Mouse (Mus musculus) testis, postnatal 10 days (tissue): Measurements from ENCODE around the gene Pfas.
"Not testable (repeated sequence)": the region's sequence is repeated elsewhere in the genome, so short reads cannot be mapped to it uniquely, and the experiment has no call there.

Experiments used
- DNase-seq: peaks from one replicate; pipeline ENCODE4 v3.0.0; 2021; ENCODE audit warnings: low spot score

The Pfas gene

GRCm38 (mm10) chr11:69015644-69016441, 7.6 kb upstream of the Pfas start, which contains the start of gene Ctc1:
TSS of gene Ctc1 (plus strand) at chr11:69015911.
- DNase-seq: peak; percentile 89

- peak; percentile 84 for DNase-seq
Measured at GRCm38 (mm10) chr11:69012071-69012601, 3.9 kb upstream of the Pfas start.

- not testable (repeated sequence) for DNase-seq
Measured at GRCm38 (mm10) chr11:69011445-69011844, 3.2 kb upstream of the Pfas start.

GRCm38 (mm10) chr11:69010400-69011323, 2.4 kb upstream of the Pfas start:
- no peak for DNase-seq

GRCm38 (mm10) chr11:69009508-69009907, 1.2 kb upstream of the Pfas start:
- DNase-seq: no peak

GRCm38 (mm10) chr11:69006575-69006974, 1.7 kb downstream of the Pfas start:
- DNase-seq: not testable (repeated sequence)

- no peak for DNase-seq
Measured at GRCm38 (mm10) chr11:69005193-69005592, 3.1 kb downstream of the Pfas start.

GRCm38 (mm10) chr11:69003592-69003991, 4.7 kb downstream of the Pfas start:
- peak; percentile 73 for DNase-seq

- DNase-seq: not testable (repeated sequence)
Measured at GRCm38 (mm10) chr11:69002782-69003181, 5.5 kb downstream of the Pfas start.

GRCm38 (mm10) chr11:68997080-68997479, 11.2 kb downstream of the Pfas start:
- no peak for DNase-seq

- DNase-seq: no peak
Measured at GRCm38 (mm10) chr11:68994377-68994776, 13.9 kb downstream of the Pfas start.

GRCm38 (mm10) chr11:68993122-68993521, 15.1 kb downstream of the Pfas start:
- no peak for DNase-seq

GRCm38 (mm10) chr11:68988341-68988740, 19.9 kb downstream of the Pfas start:
- DNase-seq: no peak

GRCm38 (mm10) chr11:68987365-68987882, 20.8 kb downstream of the Pfas start:
- DNase-seq: no peak

GRCm38 (mm10) chr11:68982639-68983369, 25.5 kb downstream of the Pfas start:
- DNase-seq: peak; percentile 89

GRCm38 (mm10) chr11:68980919-68981318, 27.3 kb downstream of the Pfas start:
- DNase-seq: no peak

GRCm38 (mm10) chr11:68979320-68979733, 28.9 kb downstream of the Pfas start:
- DNase-seq: no peak

GRCm38 (mm10) chr11:68975601-68976000, 32.7 kb downstream of the Pfas start:
- no peak for DNase-seq

GRCm38 (mm10) chr11:68975085-68975484, 33.2 kb downstream of the Pfas start, which contains the start of gene Rangrf:
TSS of gene Rangrf (minus strand) at chr11:68975185.
- DNase-seq: no peak

GRCm38 (mm10) chr11:68974059-68974450, 34.2 kb downstream of the Pfas start:
- DNase-seq: no peak

GRCm38 (mm10) chr11:68973250-68974058, 34.8 kb downstream of the Pfas start:
- peak; percentile 94 for DNase-seq
